Mouse (Mus musculus): ENCODE data around the gene Dnajc7. TPM values are rescaled to one million over a fixed set of nuclear protein-coding genes. Genes with fewer than 3 reads are reported as not detected.

Gene Dnajc7
- polyA plus RNA-seq, 1 experiment from 2014 or later, result 184 TPM

DNA sequence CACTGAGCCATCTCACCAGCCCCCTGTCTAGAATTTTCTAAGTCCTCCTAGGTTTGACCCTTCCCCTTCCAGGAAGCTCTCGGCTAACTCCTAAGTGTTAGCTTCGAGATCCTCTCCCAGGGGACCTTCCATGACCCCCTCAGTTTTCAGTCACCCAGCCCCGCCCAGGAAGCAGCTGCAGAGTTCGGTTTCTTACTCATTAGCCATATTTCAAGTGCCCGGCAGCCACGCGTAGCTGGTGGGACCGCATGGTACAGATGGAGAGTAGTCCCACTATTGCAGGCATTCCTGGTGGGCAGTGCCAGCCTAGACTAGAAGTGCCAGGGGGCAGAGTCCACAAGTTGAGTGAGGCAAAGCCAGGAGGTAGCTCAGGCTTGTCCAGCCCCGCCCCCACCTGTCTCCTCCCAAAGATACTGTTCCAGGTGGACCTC is 52.1 kb downstream of the Dnajc7 start:
- H3K9ac ChIP-seq, result no peak overlapping the region
- no peaks in the 10 kb centered on the region for H3K36me3 ChIP-seq
- no peak overlapping the region for H3K27ac ChIP-seq
- no peak overlapping the region for H3K4me3 ChIP-seq
- H3K4me2 ChIP-seq, result no peak overlapping the region
- no peak for ATAC-seq (replicated peaks; ENCODE audit: insufficient number of reproducible peaks, insufficient read depth, low FRiP score, low read depth)
- no peaks in the 10 kb centered on the region for H3K27me3 ChIP-seq
- no peaks in the 10 kb centered on the region for H3K9me3 ChIP-seq (replicated peaks)
- 54% methylated on average over 9 of the region's 9 CpGs for WGBS
- H3K4me1 ChIP-seq (replicated peaks), result peaks cover 9% of the 10 kb centered on the region

DNA sequence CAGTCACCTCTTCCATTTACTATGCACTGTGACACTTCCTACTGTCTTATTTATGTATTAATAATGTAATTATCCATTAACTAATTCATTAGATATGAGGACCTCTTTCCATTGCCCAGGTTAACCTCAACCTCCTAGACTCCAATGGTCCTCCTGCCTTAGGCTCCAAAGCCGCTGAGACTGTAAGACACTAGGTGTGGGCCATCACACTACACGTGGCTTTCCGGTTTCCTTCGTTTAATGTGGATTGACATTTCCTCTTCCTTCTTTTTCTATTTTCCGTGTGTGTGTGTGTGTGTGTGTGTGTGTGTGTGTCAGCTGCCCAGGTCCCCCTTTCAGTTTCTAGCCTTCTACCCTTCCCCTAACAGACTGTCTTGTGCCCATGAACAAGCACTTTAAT is 52.7 kb downstream of the Dnajc7 start:
- Histone ChIP-seq H3K27ac (no peak overlapping the region), H3K4me2 (no peak overlapping the region), H3K9ac (no peak overlapping the region), H3K4me1 (replicated peaks) (peaks cover 9% of the 10 kb centered on the region), H3K9me3 (replicated peaks) (no peaks in the 10 kb centered on the region), H3K27me3 (no peaks in the 10 kb centered on the region), H3K4me3 (no peak overlapping the region), H3K36me3 (no peaks in the 10 kb centered on the region)
- ATAC-seq (replicated peaks; ENCODE audit: insufficient number of reproducible peaks, insufficient read depth, low FRiP score, low read depth), result no peak
- 57% methylated on average over 5 of the region's 5 CpGs for WGBS

DNA sequence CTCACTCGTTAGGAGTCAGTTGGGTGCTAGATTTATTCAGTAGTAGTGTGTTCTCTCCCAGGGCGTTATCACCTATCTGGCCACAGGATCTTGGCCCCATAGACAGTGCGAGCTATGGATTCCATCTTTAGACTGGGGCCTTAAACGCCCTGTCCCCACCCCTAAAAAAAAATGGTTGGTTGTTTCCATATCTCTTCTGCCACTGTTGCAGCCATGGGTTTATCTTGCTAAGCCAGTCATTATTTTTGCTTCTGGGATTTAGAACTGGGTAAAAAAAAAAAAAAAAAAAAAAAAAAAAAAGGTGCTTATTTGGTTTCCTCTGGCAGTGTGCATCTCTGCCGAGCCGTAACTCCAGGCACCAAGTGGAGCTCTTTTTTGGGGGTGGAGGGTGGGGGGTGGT is 55.3 kb downstream of the Dnajc7 start:
- Histone ChIP-seq H3K27ac (no peak overlapping the region), H3K27me3 (no peaks in the 10 kb centered on the region), H3K4me3 (no peak overlapping the region), H3K36me3 (no peaks in the 10 kb centered on the region), H3K9ac (no peak overlapping the region), H3K4me2 (no peak overlapping the region), H3K4me1 (replicated peaks) (no peaks in the 10 kb centered on the region), H3K9me3 (replicated peaks) (no peaks in the 10 kb centered on the region)
- ATAC-seq (replicated peaks; ENCODE audit: insufficient number of reproducible peaks, insufficient read depth, low FRiP score, low read depth), result no peak
- 81% methylated on average over 6 of the region's 6 CpGs for WGBS

DNA sequence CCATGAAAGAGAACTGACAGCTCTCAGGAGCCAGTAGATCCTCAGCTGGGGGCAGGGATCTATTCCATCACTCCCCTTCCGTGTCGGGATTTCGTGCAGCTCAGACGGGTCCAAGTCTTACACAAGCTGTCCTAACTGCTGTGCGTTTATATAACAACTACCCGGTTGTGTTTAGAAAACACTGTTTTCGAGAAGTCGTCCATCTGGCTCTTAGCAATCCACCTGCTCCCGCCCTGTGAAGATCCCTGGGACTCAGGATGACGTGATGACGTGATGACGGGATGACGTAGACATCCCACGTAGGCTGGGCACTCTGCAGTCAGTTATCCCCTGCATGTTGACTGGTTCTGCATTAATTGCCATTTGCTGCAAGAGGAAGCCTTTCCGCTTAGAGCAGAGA is 55.7 kb downstream of the Dnajc7 start:
- 62% methylated on average over 15 of the region's 15 CpGs for WGBS
- Histone ChIP-seq H3K27me3 (no peaks in the 10 kb centered on the region), H3K4me2 (no peak overlapping the region), H3K9ac (no peak overlapping the region), H3K36me3 (no peaks in the 10 kb centered on the region), H3K4me1 (replicated peaks) (no peaks in the 10 kb centered on the region), H3K4me3 (no peak overlapping the region), H3K27ac (no peak overlapping the region), H3K9me3 (replicated peaks) (no peaks in the 10 kb centered on the region)
- no peak for ATAC-seq (replicated peaks; ENCODE audit: insufficient number of reproducible peaks, insufficient read depth, low FRiP score, low read depth)

DNA sequence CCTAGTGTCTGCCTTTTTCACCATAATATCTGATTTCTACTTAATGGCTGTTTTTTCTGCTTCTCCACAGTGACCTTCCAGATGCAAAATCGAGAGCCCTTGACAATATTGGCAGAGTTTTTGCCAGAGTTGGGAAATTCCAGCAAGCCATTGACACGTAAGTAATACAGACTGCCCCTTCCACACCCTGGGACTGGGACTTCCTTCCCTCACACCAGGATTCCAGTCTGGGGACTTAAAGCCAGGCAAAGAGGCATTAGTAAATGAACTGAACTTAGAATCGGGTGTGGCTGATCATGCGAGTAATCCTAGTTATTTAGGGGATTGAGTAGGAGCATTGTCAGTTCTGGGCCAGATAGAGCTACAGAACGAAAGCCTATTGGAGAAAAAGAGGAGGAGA is 58.2 kb downstream of the Dnajc7 start:
- Histone ChIP-seq H3K4me1 (replicated peaks) (no peaks in the 10 kb centered on the region), H3K36me3 (no peaks in the 10 kb centered on the region), H3K9me3 (replicated peaks) (no peaks in the 10 kb centered on the region), H3K27ac (no peak overlapping the region), H3K4me2 (no peak overlapping the region), H3K9ac (no peak overlapping the region), H3K4me3 (no peak overlapping the region), H3K27me3 (no peaks in the 10 kb centered on the region)
- ATAC-seq (replicated peaks; ENCODE audit: insufficient number of reproducible peaks, insufficient read depth, low FRiP score, low read depth), result no peak
- WGBS, result 66% methylated on average over 5 of the region's 5 CpGs

DNA sequence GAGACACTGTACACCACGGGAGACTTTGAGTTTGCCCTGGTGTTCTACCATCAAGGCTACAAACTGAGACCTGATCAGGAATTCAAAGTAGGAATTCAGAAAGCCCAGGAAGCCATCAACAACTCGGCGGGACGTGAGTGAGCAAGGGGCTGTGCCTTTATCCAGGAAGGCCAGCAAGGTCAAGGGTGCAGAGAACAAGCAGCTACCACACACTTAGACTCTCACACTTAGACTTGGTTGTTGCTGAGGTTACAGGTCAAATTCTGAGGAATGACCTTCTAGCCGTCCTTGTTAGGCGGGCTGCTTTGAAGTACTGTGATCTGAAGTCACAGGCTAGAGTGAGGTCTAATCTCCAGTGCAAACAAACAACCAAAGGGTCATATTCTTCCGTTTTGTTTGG is 60.5 kb downstream of the Dnajc7 start:
- H3K27ac ChIP-seq, result no peak overlapping the region
- H3K36me3 ChIP-seq, result no peaks in the 10 kb centered on the region
- 37% methylated on average over 7 of the region's 7 CpGs for WGBS
- no peaks in the 10 kb centered on the region for H3K9me3 ChIP-seq (replicated peaks)
- ATAC-seq (replicated peaks; ENCODE audit: insufficient number of reproducible peaks, insufficient read depth, low FRiP score, low read depth), result no peak
- H3K9ac ChIP-seq, result no peak overlapping the region
- peaks cover 3% of the 10 kb centered on the region for H3K4me1 ChIP-seq (replicated peaks)
- no peaks in the 10 kb centered on the region for H3K27me3 ChIP-seq
- H3K4me2 ChIP-seq, result no peak overlapping the region
- no peak overlapping the region for H3K4me3 ChIP-seq

DNA sequence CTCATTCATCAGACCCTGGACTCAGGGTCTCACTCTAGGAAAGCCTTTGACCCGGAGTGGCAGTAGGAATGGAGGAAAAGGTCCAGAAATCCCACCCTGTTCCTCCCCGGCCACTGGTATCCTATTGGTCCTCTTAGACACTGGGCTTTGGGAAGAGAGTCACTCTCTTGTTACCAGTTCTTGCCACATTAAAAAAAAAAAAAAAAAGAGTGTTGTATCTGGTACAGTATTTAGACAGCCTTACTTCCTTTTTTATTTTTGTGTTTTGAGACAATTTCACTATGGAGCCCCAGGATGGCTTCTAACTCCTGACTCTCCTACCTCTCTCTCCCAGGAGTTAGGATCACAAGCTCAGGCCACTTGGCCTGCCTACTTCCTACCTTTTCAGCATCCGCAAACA is 62.4 kb downstream of the Dnajc7 start:
- no peak overlapping the region for H3K27ac ChIP-seq
- H3K9me3 ChIP-seq (replicated peaks), result no peaks in the 10 kb centered on the region
- no peak overlapping the region for H3K4me3 ChIP-seq
- peaks cover 3% of the 10 kb centered on the region for H3K4me1 ChIP-seq (replicated peaks)
- 73% methylated on average over 3 of the region's 3 CpGs for WGBS
- H3K27me3 ChIP-seq, result no peaks in the 10 kb centered on the region
- no peak for ATAC-seq (replicated peaks; ENCODE audit: insufficient number of reproducible peaks, insufficient read depth, low FRiP score, low read depth)
- no peak overlapping the region for H3K9ac ChIP-seq
- no peak overlapping the region for H3K4me2 ChIP-seq
- H3K36me3 ChIP-seq, result no peaks in the 10 kb centered on the region

DNA sequence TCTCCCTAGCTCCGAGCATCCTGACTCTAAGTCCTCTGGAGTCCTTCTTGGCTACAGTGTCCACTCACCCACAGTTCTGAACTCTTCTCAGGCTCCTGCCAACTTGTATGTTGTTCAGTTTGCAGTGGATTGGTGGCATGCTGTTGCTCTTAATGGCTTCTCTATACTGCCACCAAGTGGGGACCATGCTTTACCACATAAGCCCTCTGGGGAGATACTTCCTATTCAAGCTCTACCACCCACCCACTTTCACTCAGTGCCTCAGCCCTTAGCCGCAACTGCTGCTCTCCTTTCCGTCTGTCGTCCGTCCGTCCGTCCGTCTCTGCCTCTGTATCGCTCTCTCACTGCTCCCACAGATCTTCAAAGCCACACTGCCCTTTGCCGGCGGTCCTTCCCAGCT is 64.4 kb downstream of the Dnajc7 start:
- Histone ChIP-seq H3K4me1 (replicated peaks) (peaks cover 3% of the 10 kb centered on the region), H3K4me2 (peak overlapping the region; percentile 58), H3K27ac (no peak overlapping the region), H3K4me3 (peak overlapping the region; percentile 27), H3K27me3 (no peaks in the 10 kb centered on the region), H3K36me3 (no peaks in the 10 kb centered on the region), H3K9ac (0 out of 2 replicates have a peak overlapping the region, but pooled peaks have one; percentile 32), H3K9me3 (replicated peaks) (no peaks in the 10 kb centered on the region)
- WGBS, result 11% methylated on average over 11 of the region's 11 CpGs
- 0 out of 2 replicates have a peak, but pooled peaks have one; percentile 37 for ATAC-seq (replicated peaks; ENCODE audit: insufficient number of reproducible peaks, insufficient read depth, low FRiP score, low read depth)

DNA sequence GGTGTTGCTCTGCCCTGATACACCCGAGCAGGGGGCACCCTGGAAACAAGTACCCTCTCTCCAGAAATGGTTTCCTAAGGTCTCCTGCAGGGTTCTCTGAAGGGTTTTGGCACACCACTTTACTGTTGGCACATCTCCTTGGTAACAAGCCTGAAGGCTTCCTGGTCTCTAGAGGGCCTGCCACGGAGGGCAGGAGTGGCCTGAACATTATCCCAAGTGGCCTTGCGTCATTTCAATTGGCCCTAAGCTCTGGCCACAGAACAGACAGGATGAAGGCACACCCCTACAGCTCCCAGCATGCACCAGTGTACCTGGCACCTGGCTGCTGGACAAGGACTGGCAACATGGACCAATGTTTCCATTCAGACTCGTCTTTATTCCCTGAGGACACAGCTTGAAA is 67.1 kb downstream of the Dnajc7 start:
- H3K4me3 ChIP-seq, result no peak overlapping the region
- no peaks in the 10 kb centered on the region for H3K36me3 ChIP-seq
- H3K9ac ChIP-seq, result no peak overlapping the region
- no peak overlapping the region for H3K4me2 ChIP-seq
- H3K9me3 ChIP-seq (replicated peaks), result no peaks in the 10 kb centered on the region
- no peak for ATAC-seq (replicated peaks; ENCODE audit: insufficient number of reproducible peaks, insufficient read depth, low FRiP score, low read depth)
- H3K4me1 ChIP-seq (replicated peaks), result peaks cover 3% of the 10 kb centered on the region
- H3K27ac ChIP-seq, result no peak overlapping the region
- H3K27me3 ChIP-seq, result no peaks in the 10 kb centered on the region
- 76% methylated on average over 4 of the region's 4 CpGs for WGBS

DNA sequence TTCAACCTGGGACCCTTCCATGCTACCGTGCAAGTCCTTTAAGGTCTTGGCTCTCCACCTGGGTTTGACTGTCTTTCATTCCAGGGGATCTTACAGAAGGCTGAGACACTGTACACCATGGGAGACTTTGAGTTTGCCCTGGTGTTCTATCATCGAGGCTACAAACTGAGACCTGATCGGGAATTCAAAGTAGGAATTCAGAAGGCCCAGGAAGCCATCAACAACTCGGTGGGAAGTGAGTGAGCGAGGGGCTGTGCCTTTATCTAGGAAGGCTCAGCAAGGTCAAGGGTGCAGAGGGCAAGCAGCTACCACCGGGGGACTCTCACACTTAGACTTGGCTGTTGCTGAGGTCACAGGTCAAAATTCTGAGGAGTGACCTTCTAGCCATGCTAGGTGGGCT is 69.9 kb downstream of the Dnajc7 start:
- no peak overlapping the region for H3K27ac ChIP-seq
- no peak overlapping the region for H3K9ac ChIP-seq
- no peak for ATAC-seq (replicated peaks; ENCODE audit: insufficient number of reproducible peaks, insufficient read depth, low FRiP score, low read depth)
- no peak overlapping the region for H3K4me3 ChIP-seq
- H3K9me3 ChIP-seq (replicated peaks), result no peaks in the 10 kb centered on the region
- H3K36me3 ChIP-seq, result no peaks in the 10 kb centered on the region
- 65% methylated on average over 6 of the region's 6 CpGs for WGBS
- H3K4me2 ChIP-seq, result no peak overlapping the region
- H3K27me3 ChIP-seq, result no peaks in the 10 kb centered on the region
- H3K4me1 ChIP-seq (replicated peaks), result peaks cover 7% of the 10 kb centered on the region

DNA sequence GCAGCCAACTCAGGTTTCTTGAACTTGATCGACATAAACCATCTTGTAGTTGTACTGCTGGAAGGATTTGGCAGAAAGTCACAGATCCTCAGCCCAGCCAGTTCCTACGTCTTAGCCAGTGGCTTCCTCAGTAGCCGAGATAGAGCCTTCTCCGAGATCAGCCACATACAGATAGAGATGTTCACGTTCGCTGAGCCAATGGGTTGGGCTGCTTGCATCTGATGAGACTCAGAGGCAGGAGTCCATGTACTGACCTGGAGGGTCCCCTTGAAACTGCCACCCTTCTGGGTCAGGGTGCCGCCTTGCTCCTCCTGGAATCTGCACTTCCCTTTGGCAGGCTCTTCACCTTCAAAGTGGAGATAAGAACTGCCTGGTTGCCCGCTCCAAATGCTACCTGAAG is 70.5 kb downstream of the Dnajc7 start:
- 65% methylated on average over 8 of the region's 8 CpGs for WGBS
- no peak for ATAC-seq (replicated peaks; ENCODE audit: insufficient number of reproducible peaks, insufficient read depth, low FRiP score, low read depth)
- no peak overlapping the region for H3K9ac ChIP-seq

DNA sequence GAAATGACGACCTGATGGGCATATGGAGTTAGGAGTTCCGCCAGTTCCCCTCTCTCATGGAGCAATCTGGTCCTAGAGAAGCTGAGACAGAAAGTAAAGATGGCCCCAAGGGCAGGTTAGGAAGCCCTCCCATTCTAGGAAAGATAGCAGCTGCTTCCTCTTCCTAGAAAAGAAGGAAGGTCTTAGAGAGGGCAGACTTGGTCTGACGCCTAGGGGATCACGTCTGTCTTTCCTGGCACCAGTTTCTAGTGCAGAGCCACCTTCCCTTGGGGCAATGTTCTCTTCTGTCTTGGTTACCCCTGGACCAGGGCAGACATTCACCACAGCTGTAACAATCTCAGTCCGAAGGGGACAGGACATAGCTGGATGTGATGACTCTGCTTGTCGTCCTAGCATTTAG is 71.8 kb downstream of the Dnajc7 start:
- no peaks in the 10 kb centered on the region for H3K9me3 ChIP-seq (replicated peaks)
- no peaks in the 10 kb centered on the region for H3K36me3 ChIP-seq
- no peak overlapping the region for H3K27ac ChIP-seq
- H3K4me1 ChIP-seq (replicated peaks), result peaks cover 11% of the 10 kb centered on the region
- no peak for ATAC-seq (replicated peaks; ENCODE audit: insufficient number of reproducible peaks, insufficient read depth, low FRiP score, low read depth)
- H3K4me3 ChIP-seq, result no peak overlapping the region
- H3K27me3 ChIP-seq, result no peaks in the 10 kb centered on the region
- H3K4me2 ChIP-seq, result no peak overlapping the region
- WGBS, result 58% methylated on average over 6 of the region's 6 CpGs
- no peak overlapping the region for H3K9ac ChIP-seq

More for the DNA sequence above, 70.5 kb downstream of the Dnajc7 start:
- Histone ChIP-seq H3K9me3 (replicated peaks) (no peaks in the 10 kb centered on the region), H3K27me3 (no peaks in the 10 kb centered on the region), H3K27ac (no peak overlapping the region), H3K4me3 (no peak overlapping the region), H3K4me1 (replicated peaks) (peaks cover 11% of the 10 kb centered on the region), H3K4me2 (no peak overlapping the region), H3K36me3 (no peaks in the 10 kb centered on the region)

Data from heart, embryonic 15.5 days (tissue).